Mouse (Mus musculus) C3H10T1/2 (cell line): ENCODE measurements around the gene Vti1b. TPM values are rescaled to one million over a fixed set of nuclear protein-coding genes. Genes with fewer than 3 reads are reported as not detected.

Source experiments
- polyA plus RNA-seq, 2 experiments: library from polyadenylated mRNA; unstranded; fragments of >200 nt; fragmentation: generic; extraction: Trizol; gene quantifications; one replicate each; pipeline ENCODE4 v1.2.1; 2012; ENCODE audit warnings: missing spikeins in 2 of 2

The Vti1b gene
- polyA plus RNA-seq = 10 to 100 TPM; 16.7 to 73.9 TPM

GRCm38 (mm10) chr12:79172019-79172941 is at the start of gene Vti1b:
Gene Vti1b, minus strand, starts transcription at chr12:79172667.

GRCm38 (mm10) chr12:79208703-79209464 is 36.4 kb upstream of the Vti1b start, which contains the start of gene Rdh12:
Gene Rdh12, plus strand, starts transcription at chr12:79208914.

GRCm38 (mm10) chr12:79192193-79192592 is 19.7 kb upstream of the Vti1b start, which contains the start of gene Rdh11:
Gene Rdh11, minus strand, starts transcription at chr12:79192293.

GRCm38 (mm10) chr12:79130299-79131177 is 41.9 kb downstream of the Vti1b start, which contains the start of gene Arg2:
Gene Arg2, plus strand, starts transcription at chr12:79130777.

Other genes with a start within 250 kb of the Vti1b start
- under 1 TPM; 0.05 to 0.70 TPM for gene Tmem229b, start 165.0 kb downstream of the Vti1b start, polyA plus RNA-seq
- under 1 TPM; 0.04 to 0.09 TPM for gene Plekhh1, start 143.5 kb downstream of the Vti1b start, polyA plus RNA-seq
- 1 to 10 TPM in 1 of 2 experiments, under 1 TPM in 1; 0.34 to 5.4 TPM for gene Pigh, start 83.0 kb downstream of the Vti1b start, polyA plus RNA-seq
- gene Arg2, start 41.9 kb downstream of the Vti1b start, polyA plus RNA-seq = under 1 TPM; 0.04 to 0.07 TPM
- 10 to 100 TPM in 1 of 2 experiments, 1 to 10 TPM in 1; 9.9 to 19.2 TPM for gene Rdh11, start 19.6 kb upstream of the Vti1b start, polyA plus RNA-seq
- 1 to 10 TPM in 1 of 2 experiments, under 1 TPM in 1; 0.55 to 2.1 TPM for gene Rdh12, start 36.2 kb upstream of the Vti1b start, polyA plus RNA-seq
- gene Zfyve26, start 123.6 kb upstream of the Vti1b start, polyA plus RNA-seq = 10 to 100 TPM in 1 of 2 experiments, 1 to 10 TPM in 1; 3.4 to 13.5 TPM
- 1 to 10 TPM; 1.2 to 5.1 TPM for gene Rad51b, start 124.6 kb upstream of the Vti1b start, polyA plus RNA-seq